ENCODE assay signal across 8 mouse cellular contexts in genomic region chr17:84185011-84185411, GRCm38 (mm10). TPM values are rescaled to one million over a fixed set of nuclear protein-coding genes. Genes with fewer than 3 reads are reported as not detected.
DNase-seq lines count a peak whose midpoint lies in the region; ATAC-seq and TF ChIP-seq lines count a peak whose summit lies in the region.

No protein-coding gene starts in this region.

- 0% methylated on average over 7 of the region's 7 CpGs for whole genome bisulfite sequencing in limb, embryonic 15.5 days

- no peak for DNase-seq in layer of hippocampus, adult 2 months (ENCODE audit: low spot score in 2 of 2)
- no peak for DNase-seq in layer of hippocampus, adult 18-20 months (ENCODE audit: low spot score in 2 of 2)
- peak; percentile 61 for DNase-seq in c-Kit-positive CD71-positive TER-119-positive erythroid progenitor cells, embryonic 14.5 days (ENCODE audit: low spot score)
- DNase-seq in heart, postnatal 4 days = peak; percentile 30
- DNase-seq in left cerebral cortex, postnatal 14 days (ENCODE audit: low spot score in 2 of 2) = no peak
- no peak for DNase-seq in adrenal gland, postnatal 25 days

- H3K27me3 ChIP-seq in limb, embryonic 15.5 days = no peaks in the 10 kb centered on the region
- no peaks in the 10 kb centered on the region for H3K27me3 ChIP-seq in myocyte (ENCODE audit: control insufficient read depth, insufficient read depth, insufficient read length)

- ATAC-seq in limb, embryonic 15.5 days (ENCODE audit: insufficient number of reproducible peaks, low FRiP score, low TSS enrichment, low read depth) = no peak

- peak overlapping the region; percentile 28 for H3ac ChIP-seq in myocyte (ENCODE audit: control insufficient read depth, insufficient read length)

- H3K4me1 ChIP-seq in limb, embryonic 15.5 days = peaks cover 53% of the 10 kb centered on the region

- H3K9ac ChIP-seq in limb, embryonic 15.5 days = peak overlapping the region; percentile 84

- intact Hi-C loops in left cerebral cortex, postnatal 14 days (cut with DNase I) = loop anchor here (5.0 kb wide), 1 partner anchor 73 kb away; no protein-coding TSS in a partner anchor

- no peak for TF ChIP-seq POLR2A in myocyte (IDR thresholded peaks at IDR 0.05; ENCODE audit: insufficient read length, low read depth)

- peak overlapping the region; percentile 55 for H3K4me3 ChIP-seq in layer of hippocampus, adult 2 months
- H3K4me3 ChIP-seq in limb, embryonic 15.5 days = peak overlapping the region; percentile 57
- H3K4me3 ChIP-seq in myocyte = peak overlapping the region; percentile 90

- H3K27ac ChIP-seq in layer of hippocampus, adult 2 months = peak overlapping the region; percentile 91
- peak overlapping the region; percentile 90 for H3K27ac ChIP-seq in limb, embryonic 15.5 days

- peak overlapping the region; percentile 47 for H3K4me2 ChIP-seq in limb, embryonic 15.5 days
- peak overlapping the region; percentile 80 for H3K4me2 ChIP-seq in myocyte (ENCODE audit: low read depth)

- H3K79me2 ChIP-seq in myocyte (ENCODE audit: control insufficient read depth, insufficient read depth) = peaks cover 21% of the 10 kb centered on the region

- TF ChIP-seq CTCF in layer of hippocampus, adult 2 months (conservative IDR thresholded peaks at IDR 0.05) = no peak

- H3K9me3 ChIP-seq in limb, embryonic 15.5 days = no peaks in the 10 kb centered on the region

- 0 out of 2 replicates have a peak, but pooled peaks cover 6% of the 10 kb centered on the region for H3K36me3 ChIP-seq in limb, embryonic 15.5 days
- H3K36me3 ChIP-seq in myocyte (ENCODE audit: control insufficient read depth, insufficient read depth) = peaks cover 7% of the 10 kb centered on the region

TF ChIP-seq in myocyte, 11 proteins besides CTCF, POLR2A, EP300 and RAD21:
- TF ChIP-seq USF1 (IDR thresholded peaks at IDR 0.05; ENCODE audit: low read depth) (no peak), TCF3 (IDR thresholded peaks at IDR 0.05; ENCODE audit: insufficient read length, low read depth) (no peak), MYOG (IDR thresholded peaks at IDR 0.05; ENCODE audit: control insufficient read depth in 1 of 3, insufficient read depth in 1 of 3, insufficient read length in 2 of 3, low read depth in 2 of 3) (no peak), E2F4 (IDR thresholded peaks at IDR 0.05; ENCODE audit: insufficient read depth) (no peak), MYOD1 (IDR thresholded peaks at IDR 0.05; ENCODE audit: control insufficient read depth in 1 of 3, insufficient read length in 2 of 3, low read depth in 2 of 3) (no peak), SRF (IDR thresholded peaks at IDR 0.05; ENCODE audit: control insufficient read depth, insufficient read length, low read depth) (no peak), POLR2AphosphoS2 (IDR thresholded peaks at IDR 0.05; ENCODE audit: insufficient read length, low read depth) (no peak), TCF12 (IDR thresholded peaks at IDR 0.05; ENCODE audit: insufficient read depth, poor library complexity, severe bottlenecking) (no peak), REST (IDR thresholded peaks at IDR 0.05; ENCODE audit: insufficient read depth, insufficient read length) (no peak), CEBPB (IDR thresholded peaks at IDR 0.05; ENCODE audit: insufficient read depth, poor library complexity, severe bottlenecking) (no peak), MAX (IDR thresholded peaks at IDR 0.05; ENCODE audit: low read depth) (no peak)

RNA-seq across cellular contexts. Expression of gene Zfp36l2, which starts 2.7 kb away (rescaled TPM):
- 10 to 100 TPM; 24.7 to 26.1 TPM for total RNA-seq in layer of hippocampus, adult 2 months (2021)
- 10 to 100 TPM; 22.0 to 32.5 TPM for total RNA-seq in layer of hippocampus, adult 18-20 months (2021)
- 10 to 100 TPM; 37.0 to 41.0 TPM for total RNA-seq in heart, postnatal 4 days (2021)
- polyA plus RNA-seq in limb, embryonic 15.5 days (2015; fragmentation: Nextera tagmentation; extraction: Ambion mirVana) = 19.5 and 22.5 TPM in 2 replicates
- polyA plus RNA-seq in myocyte (2012; fragmentation: generic; extraction: Trizol) = 45.9 TPM
- 10 to 100 TPM; 16.6 to 26.1 TPM for total RNA-seq in left cerebral cortex, postnatal 14 days (2021)
- total RNA-seq in adrenal gland, postnatal 25 days (2021) = 52.0 and 56.5 TPM in 2 replicates

Comparison
In these comparisons a context has a peak if more than half of its experiments do, and no peak if none do; other contexts are left out.
1. DNase-seq: peak in c-Kit-positive CD71-positive TER-119-positive erythroid progenitor cells, embryonic 14.5 days (single experiment) and heart, postnatal 4 days (single experiment); none in layer of hippocampus, adult 2 months (0 of 2), layer of hippocampus, adult 18-20 months (0 of 2), left cerebral cortex, postnatal 14 days (0 of 2) and adrenal gland, postnatal 25 days (single experiment).
2. Peak in every context shown above with its lines, with median percentiles within 50 percentile points of each other: H3K4me3 ChIP-seq.